Mouse (Mus musculus) bone marrow macrophage, adult 2 months (primary cell): ENCODE results near the gene Pld1.

Source experiments
- CTCF ChIP-seq: IDR thresholded peaks from 2 replicates; pipeline ENCODE4 v1.5.1; 2012; ENCODE audit warnings: low read depth, mild to moderate bottlenecking, low read length, moderate library complexity
- POLR2A ChIP-seq: IDR thresholded peaks from 2 replicates; pipeline ENCODE4 v1.6.1; 2012; ENCODE audit warnings: mild to moderate bottlenecking, low read depth, low read length, borderline replicate concordance

DNA sequence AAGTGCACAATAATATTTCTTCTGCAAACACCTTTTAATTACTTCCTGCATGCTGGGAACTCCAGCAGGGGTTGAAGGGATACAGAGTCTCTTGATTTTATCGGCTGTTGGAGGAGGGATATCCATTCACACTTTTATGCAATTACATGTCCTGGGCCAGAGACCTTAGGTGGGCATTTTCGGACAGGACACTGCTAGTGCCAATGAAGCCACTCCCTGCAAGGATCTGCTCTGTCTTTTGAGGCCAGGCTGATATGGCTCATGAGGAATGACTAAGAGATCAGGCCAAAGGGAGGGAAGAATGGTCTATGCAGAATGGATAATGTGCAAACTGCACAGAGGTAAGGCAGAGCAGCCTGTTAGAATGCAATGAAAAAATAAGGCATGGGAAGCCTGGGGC, 145.8 kb downstream of the Pld1 start:
- no peak for TF ChIP-seq CTCF
- TF ChIP-seq POLR2A, result no peak
